Mouse (Mus musculus) left cerebral cortex, adult 9 months (tissue): ENCODE measurements around the gene Xpo4.
"Not testable (repeated sequence)": the region's sequence is repeated elsewhere in the genome, so short reads cannot be mapped to it uniquely, and the experiment has no call there.

ENCODE experiments used
- DNase-seq, 2 experiments: peaks; one replicate each; pipeline ENCODE4 v3.0.0; 2022; ENCODE audit warnings: low spot score in 2 of 2

The Xpo4 gene

GRCm38 (mm10) chr14:57682751-57683150 is 17.5 kb upstream of the Xpo4 start:
- no peak for DNase-seq

DNA sequence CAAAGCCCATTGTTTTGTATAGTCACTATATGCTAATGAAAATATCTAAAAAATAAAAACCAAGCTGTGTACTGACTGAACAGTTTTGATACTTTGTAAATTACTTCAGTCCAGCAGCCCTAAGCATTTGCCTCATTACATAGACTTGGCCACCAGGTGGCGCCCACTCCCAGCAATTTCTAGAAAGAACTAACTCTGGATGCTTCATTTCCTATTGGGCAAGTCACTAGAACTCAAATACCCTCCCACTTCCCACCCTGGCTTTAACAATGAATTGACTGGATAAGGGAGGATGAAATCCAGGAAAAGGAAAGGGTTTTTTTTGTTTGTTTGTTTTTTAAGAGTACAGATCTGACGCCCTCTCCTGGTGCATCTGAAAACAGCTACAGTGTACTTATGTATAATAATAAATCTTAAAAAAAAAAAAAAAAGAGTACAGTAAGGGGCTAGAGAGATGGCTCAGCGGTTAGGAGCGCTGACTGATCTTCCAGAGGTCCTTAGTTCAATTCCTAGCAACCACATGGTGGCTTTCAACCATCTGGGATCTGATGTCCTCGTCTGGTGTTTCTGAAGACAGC is 14.8 kb upstream of the Xpo4 start:
- DNase-seq: peak; percentile 33 to 87

DNA sequence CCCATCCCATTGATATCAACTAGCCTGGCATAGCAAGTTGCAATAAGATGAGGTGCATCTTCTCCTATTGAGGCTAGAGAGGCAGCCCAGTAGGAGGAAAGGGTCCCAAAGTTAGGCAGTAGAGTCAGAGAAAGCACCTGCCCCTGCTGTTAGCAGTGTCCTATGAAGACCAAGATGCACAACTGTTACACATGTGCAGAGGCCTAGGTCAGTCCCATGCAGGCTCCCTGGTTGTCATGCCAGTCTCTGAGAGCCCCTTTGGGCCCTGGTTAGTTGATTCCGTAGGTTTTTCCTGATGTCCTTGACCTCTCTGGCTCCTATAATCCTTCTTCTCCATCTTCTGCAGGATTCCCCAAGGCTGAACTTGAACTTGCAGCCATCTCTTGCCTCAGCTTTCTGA is 14.3 kb upstream of the Xpo4 start:
- no peak for DNase-seq

DNA sequence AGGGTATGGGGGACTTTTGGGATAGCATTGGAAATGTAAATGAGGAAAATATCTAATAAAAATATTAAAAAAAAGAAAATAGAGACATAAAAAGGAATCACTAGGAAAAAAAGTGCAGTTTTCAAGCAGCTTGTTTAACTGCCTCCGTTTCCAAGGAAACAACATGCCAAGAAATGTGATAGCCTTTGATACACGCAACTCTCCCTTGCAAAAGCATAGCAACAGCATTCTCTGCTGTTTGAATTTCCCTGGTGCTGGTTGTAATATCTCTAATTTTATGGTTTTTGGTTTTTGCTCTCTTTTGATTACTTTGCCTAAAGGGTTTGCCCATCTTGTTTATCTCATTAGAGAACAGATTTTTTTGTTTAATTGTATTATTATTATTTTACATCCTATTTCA is 10.3 kb upstream of the Xpo4 start:
- no peak for DNase-seq

- DNase-seq: no peak
These were observed 359 bp upstream of the Xpo4 start for GRCm38 (mm10) chr14:57665628-57665950.

- DNase-seq: no peak
These were observed 864 bp downstream of the Xpo4 start for GRCm38 (mm10) chr14:57664311-57664821.

GRCm38 (mm10) chr14:57663630-57664029 is 1.6 kb downstream of the Xpo4 start:
- no peak for DNase-seq

DNA sequence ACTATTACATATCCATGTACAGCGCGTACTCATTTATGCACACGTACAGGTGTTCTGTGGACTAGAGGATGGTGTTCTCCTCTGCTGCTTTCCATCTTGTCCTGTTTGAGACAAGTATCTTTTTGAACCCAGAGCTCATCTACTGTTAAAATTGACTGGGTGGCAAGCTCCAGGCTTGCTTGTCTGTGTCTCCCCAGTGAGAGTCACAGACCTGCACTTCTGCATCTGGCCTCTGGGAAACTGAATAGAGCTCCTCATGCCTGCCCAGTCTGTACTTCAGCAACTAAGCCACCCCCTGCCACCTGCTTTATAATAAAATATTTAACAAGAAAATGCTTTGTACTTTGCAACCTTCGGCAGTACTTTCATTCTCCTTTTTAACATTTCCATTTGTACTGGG is 6.9 kb downstream of the Xpo4 start:
- no peak for DNase-seq

GRCm38 (mm10) chr14:57657500-57657899 is 7.7 kb downstream of the Xpo4 start:
- no peak for DNase-seq

GRCm38 (mm10) chr14:57656519-57656918 is 8.7 kb downstream of the Xpo4 start:
- not testable (repeated sequence) for DNase-seq

- no peak for DNase-seq
These were observed 15.7 kb downstream of the Xpo4 start for GRCm38 (mm10) chr14:57649501-57649900.

- no peak for DNase-seq
These were observed 19.1 kb downstream of the Xpo4 start for GRCm38 (mm10) chr14:57646155-57646554.

GRCm38 (mm10) chr14:57639153-57639552 is 26.1 kb downstream of the Xpo4 start:
- DNase-seq: no peak

- no peak for DNase-seq
These were observed 31.1 kb downstream of the Xpo4 start for GRCm38 (mm10) chr14:57634141-57634540.

DNA sequence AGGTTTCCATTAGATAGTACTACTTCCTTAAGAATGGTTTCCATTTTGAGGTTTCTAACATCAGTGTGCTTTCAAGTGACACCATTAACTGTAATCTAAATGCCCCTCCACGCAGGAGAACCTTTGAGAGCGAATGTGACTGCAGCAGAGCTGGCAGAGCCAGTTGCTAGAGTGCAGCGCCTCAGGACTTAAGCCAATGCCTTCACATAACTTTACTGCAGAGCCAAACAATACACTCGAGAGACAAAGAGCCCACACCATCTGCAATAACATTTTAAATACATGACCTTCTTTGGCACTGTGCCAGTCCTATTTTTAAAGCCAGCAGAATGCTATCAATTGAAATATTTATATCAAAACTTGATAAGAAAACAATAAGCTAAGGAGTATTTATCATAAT is 35.6 kb downstream of the Xpo4 start:
- no peak for DNase-seq

DNA sequence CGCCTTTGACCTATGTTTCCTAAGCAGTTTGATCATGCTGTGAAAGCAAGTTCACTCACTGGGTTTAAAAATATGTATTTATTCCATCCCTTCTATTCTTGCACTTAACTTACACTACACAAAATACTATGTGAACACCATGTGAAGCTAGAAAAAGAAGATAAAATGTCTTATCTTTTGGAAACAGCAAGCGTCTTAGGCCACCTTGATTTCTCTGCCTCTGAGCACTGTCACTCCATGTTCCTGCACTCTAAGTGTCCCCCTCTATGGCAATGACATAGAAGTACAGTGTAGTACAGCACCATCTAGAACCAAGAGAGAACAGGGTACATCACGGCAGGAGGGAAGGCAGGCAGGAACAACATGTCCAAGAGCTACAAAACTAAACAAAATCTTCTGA is 42.3 kb downstream of the Xpo4 start:
- DNase-seq: no peak

GRCm38 (mm10) chr14:57621699-57622098 is 43.5 kb downstream of the Xpo4 start:
- no peak for DNase-seq

GRCm38 (mm10) chr14:57620598-57621236 is 44.5 kb downstream of the Xpo4 start:
- no peak for DNase-seq

GRCm38 (mm10) chr14:57619487-57619886 is 45.7 kb downstream of the Xpo4 start:
- peak in 1 of 2 experiments; percentile 32 for DNase-seq

- no peak for DNase-seq
These were observed 47.6 kb downstream of the Xpo4 start for GRCm38 (mm10) chr14:57617675-57618074.

DNA sequence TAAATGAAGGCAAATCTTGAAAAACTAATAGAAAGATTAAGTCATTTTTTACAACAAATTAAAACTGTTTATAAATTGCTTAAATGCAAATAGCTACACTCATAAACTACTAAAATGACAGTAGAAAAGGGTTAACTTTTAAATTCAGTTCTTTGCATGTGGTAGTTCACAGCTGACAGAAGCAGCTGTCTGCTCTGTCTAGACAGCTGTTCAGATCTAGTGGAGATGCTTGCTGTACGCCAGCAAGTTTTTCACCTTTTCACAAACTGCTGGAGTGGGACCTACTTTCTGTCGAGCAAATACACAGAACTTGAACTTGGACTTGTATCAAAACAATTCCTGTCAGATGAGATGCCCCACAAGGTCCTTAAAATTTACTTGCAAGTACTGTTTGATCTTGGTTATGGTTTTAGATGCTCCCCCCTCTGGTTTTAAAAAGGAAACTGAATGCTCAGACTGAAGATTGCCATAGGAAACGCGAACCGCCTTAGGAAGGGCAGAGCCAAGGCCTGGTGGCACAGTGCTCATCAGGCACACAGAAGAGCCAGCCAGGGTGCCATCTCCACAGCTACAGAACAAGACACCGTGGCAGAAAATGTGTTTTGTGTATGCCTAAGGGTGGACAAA is 48.8 kb downstream of the Xpo4 start:
- DNase-seq: no peak

- DNase-seq: no peak
These were observed 49.4 kb downstream of the Xpo4 start for GRCm38 (mm10) chr14:57615828-57616227.

DNA sequence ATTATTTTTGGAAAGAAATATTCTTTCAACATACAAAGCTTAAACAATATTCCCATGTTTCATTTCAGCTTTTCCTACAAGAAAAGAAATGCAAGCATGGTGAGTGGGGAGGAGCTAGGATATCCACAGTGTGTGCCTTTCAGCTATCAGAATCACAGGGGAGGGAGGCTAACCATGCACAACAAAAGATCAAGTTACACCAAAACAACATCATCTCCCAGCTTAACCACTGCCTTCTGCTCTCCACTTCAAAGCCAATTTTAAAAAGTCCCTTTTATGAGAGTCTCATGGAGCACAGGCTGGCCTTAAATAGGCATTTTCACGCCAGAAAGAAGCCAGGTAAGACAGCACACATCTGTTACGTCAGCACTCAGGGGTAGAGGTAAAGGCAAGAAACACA is 54.2 kb downstream of the Xpo4 start:
- no peak for DNase-seq
